Mouse (Mus musculus) activated CD4-positive, CD25-positive, alpha-beta regulatory T cell, adult 9 weeks (primary cell): ENCODE results near the gene Gm10665. TPM values are rescaled to one million over a fixed set of nuclear protein-coding genes. Genes with fewer than 3 reads are reported as not detected.

ENCODE experiments used
- polyA plus RNA-seq: library from polyadenylated mRNA; unstranded; fragments of 100-300 nt; shearing (Covaris generic); gene quantifications from one replicate; pipeline ENCODE4 v1.2.1, GENCODE M21; 2017

The Gm10665 gene
- polyA plus RNA-seq: not detected

GRCm38 (mm10) chr7:22463975-22464374 is at the start of gene Gm10665:
TSS of gene Gm10665 (minus strand) at chr7:22464075.

DNA sequence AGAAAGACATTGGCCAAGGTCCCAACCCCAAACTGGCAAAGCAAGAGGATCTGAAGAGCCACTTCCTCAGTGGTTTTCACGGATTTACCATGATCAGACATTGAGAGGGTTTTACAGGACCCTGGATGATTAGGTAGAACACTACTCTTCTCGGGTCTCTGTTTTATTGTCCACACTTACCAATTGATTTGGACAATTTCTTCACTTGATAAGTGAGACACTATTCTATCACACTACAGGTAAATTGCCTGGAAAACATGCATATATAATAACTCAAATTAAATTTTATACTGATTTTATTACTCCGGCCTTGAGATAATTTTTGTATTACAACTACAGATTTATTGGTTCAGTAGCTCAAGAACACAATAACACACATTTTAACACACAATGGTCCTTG is 35.7 kb upstream of the Gm10665 start, which contains the start of gene Vmn1r151:
Vmn1r151 (minus strand) TSS at position 101 of the 400 bp plus-strand sequence.

GRCm38 (mm10) chr7:22438129-22438528 is 25.7 kb downstream of the Gm10665 start, which contains the start of gene Vmn1r149:
TSS of gene Vmn1r149 (minus strand) at chr7:22438229.

DNA sequence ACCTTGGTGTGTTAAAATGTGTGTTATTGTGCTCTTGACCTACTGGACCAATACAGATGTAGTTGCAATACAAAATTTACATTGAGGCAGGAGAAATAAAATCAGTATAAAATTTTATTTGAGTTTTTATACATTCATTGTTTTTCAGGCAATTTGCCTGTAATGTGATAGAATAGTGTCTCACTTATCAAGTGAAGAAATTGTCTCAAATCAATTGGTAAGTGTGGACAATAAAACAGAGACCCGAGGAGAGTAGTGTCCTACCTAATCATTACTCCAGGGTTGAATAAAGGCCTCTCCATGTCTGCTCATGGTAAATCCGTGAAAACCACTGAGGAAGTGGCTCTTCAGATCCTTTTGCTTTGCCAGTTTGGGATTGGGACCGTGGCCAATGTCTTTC is 50.6 kb downstream of the Gm10665 start, which contains the start of gene Vmn1r148:
Vmn1r148 (plus strand) TSS at position 301 of the 400 bp plus-strand sequence.

Other genes with a start within 250 kb of the Gm10665 start
- gene Gm8453, start 234.6 kb downstream of the Gm10665 start, polyA plus RNA-seq: not detected
- gene Gm4187, start 134.4 kb downstream of the Gm10665 start, polyA plus RNA-seq: not detected
- gene Gm8660, start 93.0 kb downstream of the Gm10665 start, polyA plus RNA-seq: not detected
- not detected for gene Vmn1r148, start 50.5 kb downstream of the Gm10665 start, polyA plus RNA-seq
- gene Vmn1r149, start 25.8 kb downstream of the Gm10665 start, polyA plus RNA-seq: not detected
- not detected for gene Vmn1r151, start 35.6 kb upstream of the Gm10665 start, polyA plus RNA-seq
- not detected for gene Vmn1r152, start 58.9 kb upstream of the Gm10665 start, polyA plus RNA-seq
- not detected for gene Gm8677, start 70.8 kb upstream of the Gm10665 start, polyA plus RNA-seq
- not detected for gene Gm4201, start 101.3 kb upstream of the Gm10665 start, polyA plus RNA-seq
- not detected for gene Gm4565, start 124.1 kb upstream of the Gm10665 start, polyA plus RNA-seq
- not detected for gene Vmn1r155, start 193.9 kb upstream of the Gm10665 start, polyA plus RNA-seq
- not detected for gene Gm8693, start 228.2 kb upstream of the Gm10665 start, polyA plus RNA-seq